Mouse (Mus musculus) lung, embryonic 14.5 days (tissue): ENCODE measurements around the gene Echdc3. TPM values are rescaled to one million over a fixed set of nuclear protein-coding genes. Genes with fewer than 3 reads are reported as not detected.
A peak's percentile ranks its signal among the peaks of the same experiment; 100 is the strongest.

Source experiments
- ATAC-seq: fragments of 200-750 bp; cut with Nextera tagmentation; 2 replicates; pipeline ENCODE4 v1.8.0; 2017; ENCODE audit warnings: mild to moderate bottlenecking, moderate TSS enrichment, moderate library complexity; ENCODE audit not compliant: insufficient read depth
- DNase-seq: peaks from one replicate; pipeline ENCODE4 v3.0.0-alpha.2; 2015
- H3K27ac ChIP-seq: fragments of 300-500 bp; sonication (generic); 2 replicates; pipeline ENCODE4 v1.5.1; 2014; ENCODE audit warnings: low read depth, mild to moderate bottlenecking, moderate library complexity
- H3K27me3 ChIP-seq: fragments of 300-500 bp; sonication (generic); 2 replicates; pipeline ENCODE4 v1.6.1; 2014; ENCODE audit warnings: low read length, control low read depth; ENCODE audit not compliant: insufficient read depth
- H3K36me3 ChIP-seq: fragments of 300-500 bp; sonication (generic); 2 replicates; pipeline ENCODE4 v1.6.1; 2014; ENCODE audit warnings: control low read depth; ENCODE audit not compliant: insufficient read depth
- H3K4me1 ChIP-seq: fragments of 300-500 bp; sonication (generic); 2 replicates; pipeline ENCODE4 v1.6.1; 2014; ENCODE audit warnings: antibody characterized with exemption, control low read depth; ENCODE audit not compliant: insufficient read depth
- H3K4me2 ChIP-seq: fragments of 300-500 bp; sonication (generic); 2 replicates; pipeline ENCODE4 v1.6.1; 2014; ENCODE audit warnings: mild to moderate bottlenecking
- H3K4me3 ChIP-seq: fragments of 300-500 bp; sonication (generic); 2 replicates; pipeline ENCODE4 v1.5.1; 2014; ENCODE audit warnings: low read depth, low read length
- H3K9ac ChIP-seq: fragments of 300-500 bp; sonication (generic); 2 replicates; pipeline ENCODE4 v1.6.1; 2014
- H3K9me3 ChIP-seq: fragments of 300-500 bp; sonication (generic); 2 replicates; pipeline ENCODE4 v1.6.1; 2016; ENCODE audit warnings: low read depth, low read length, control low read depth
- CTCF ChIP-seq: IDR thresholded peaks from 2 replicates; pipeline ENCODE4 v1.5.1; 2016; ENCODE audit warnings: antibody characterized with exemption, low read depth
- WGBS: fragments of 180-500 bp; shearing (Covaris S2); extraction: QIAGEN DNeasy Blood & Tissue Kit; methylation state at CpG from one replicate; pipeline ENCODE4 v1.1.7; 2014; 5-methylcytosine and 5-hydroxymethylcytosine counted together
- polyA plus RNA-seq: library from polyadenylated mRNA; unstranded; fragments of >200 nt; fragmentation: Nextera tagmentation; extraction: Ambion mirVana; gene quantifications from 2 replicates; pipeline ENCODE4 v1.2.1, GENCODE M21; 2014

Echdc3 gene
- polyA plus RNA-seq, 1 experiment from 2014 or later = 6.1 TPM

DNA sequence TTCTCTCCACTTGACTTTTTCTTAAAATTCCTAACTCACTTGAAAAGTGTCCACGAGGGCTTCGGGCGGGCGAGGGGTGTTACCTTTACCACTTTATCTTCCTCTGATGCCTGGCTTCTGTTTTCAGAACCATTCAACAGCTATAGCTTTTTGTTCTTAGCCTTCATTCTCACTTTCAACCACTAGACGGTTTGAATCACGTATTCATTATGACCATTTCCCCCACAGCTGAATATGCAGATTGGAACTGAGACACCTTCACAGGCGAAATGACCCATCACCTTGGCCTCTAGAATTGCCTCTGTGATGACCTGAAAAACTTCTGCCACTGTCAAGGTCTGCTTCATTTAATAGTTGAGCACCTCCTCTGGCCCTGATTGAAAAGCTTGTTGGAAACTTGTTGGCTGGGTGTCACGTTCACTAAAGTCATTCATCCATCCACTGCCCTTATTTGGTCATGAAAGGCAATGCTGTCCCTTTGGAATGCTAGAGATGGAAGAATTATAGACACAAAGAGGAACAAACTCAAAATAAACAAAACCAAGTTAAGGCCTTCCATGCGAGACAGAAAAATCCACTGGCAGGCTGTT lies 72.2 kb downstream of the Echdc3 start:
- H3K4me2 ChIP-seq = no peak overlapping the region
- H3K27ac ChIP-seq = no peak overlapping the region; the same call in 1 of the 2 replicates
- H3K9me3 ChIP-seq = no peaks in the 10 kb centered on the region
- no peaks in the 10 kb centered on the region for H3K4me1 ChIP-seq
- H3K36me3 ChIP-seq = no peaks in the 10 kb centered on the region
- H3K27me3 ChIP-seq = no peaks in the 10 kb centered on the region
- no peak overlapping the region for H3K9ac ChIP-seq
- TF ChIP-seq CTCF = no peak
- H3K4me3 ChIP-seq = no peak overlapping the region
- WGBS = 65% methylated on average over 9 of the region's 9 CpGs
- DNase-seq (peak; percentile 23), ATAC-seq (no peak)

Other genes with a start within 250 kb of the Echdc3 start
- gene Proser2, start 82.8 kb downstream of the Echdc3 start, polyA plus RNA-seq = 4.9 and 5.9 TPM in 2 replicates
- 15.3 and 16.7 TPM in 2 replicates for gene Usp6nl, start 109.6 kb upstream of the Echdc3 start, polyA plus RNA-seq